Mouse (Mus musculus) left cerebral cortex, adult 18-20 months (tissue): ENCODE results near the gene Fzr1. TPM values are rescaled to one million over a fixed set of nuclear protein-coding genes. Genes with fewer than 3 reads are reported as not detected.
A peak's percentile ranks its signal among the peaks of the same experiment; 100 is the strongest.

Source experiments
- DNase-seq, 2 experiments: peaks; one replicate each; pipeline ENCODE4 v3.0.0; 2021 to 2022; ENCODE audit warnings: low spot score in 2 of 2, mixed read lengths in 1 of 2
- total RNA-seq, 2 experiments: library from RNA; stranded (reverse); gene quantifications; 2 replicates each; pipeline ENCODE4 v1.2.3; 2021

Fzr1 gene
- total RNA-seq, 2 experiments from 2014 or later: 71.1 to 72.1 TPM

DNA sequence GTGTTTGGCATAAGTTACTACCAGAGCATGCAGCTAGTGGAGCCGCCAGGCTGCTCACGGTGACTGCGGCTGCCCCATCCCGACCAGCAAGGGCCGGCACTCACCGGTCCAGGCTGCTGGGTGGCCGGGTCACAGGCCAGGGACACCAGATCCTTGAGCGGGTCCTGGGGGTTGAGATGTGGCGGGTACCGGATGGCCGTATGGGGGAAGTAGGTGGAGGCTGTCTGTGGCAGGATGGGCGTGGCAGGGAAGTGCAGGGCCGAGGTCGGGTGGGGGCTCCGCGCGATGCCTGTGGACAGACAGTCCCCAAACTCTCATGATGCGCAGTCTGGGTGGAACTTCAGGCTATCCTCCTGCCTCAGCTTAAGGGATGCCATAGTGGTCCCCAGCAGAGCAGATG, 26.4 kb upstream of the Fzr1 start:
- no peak for DNase-seq

DNA sequence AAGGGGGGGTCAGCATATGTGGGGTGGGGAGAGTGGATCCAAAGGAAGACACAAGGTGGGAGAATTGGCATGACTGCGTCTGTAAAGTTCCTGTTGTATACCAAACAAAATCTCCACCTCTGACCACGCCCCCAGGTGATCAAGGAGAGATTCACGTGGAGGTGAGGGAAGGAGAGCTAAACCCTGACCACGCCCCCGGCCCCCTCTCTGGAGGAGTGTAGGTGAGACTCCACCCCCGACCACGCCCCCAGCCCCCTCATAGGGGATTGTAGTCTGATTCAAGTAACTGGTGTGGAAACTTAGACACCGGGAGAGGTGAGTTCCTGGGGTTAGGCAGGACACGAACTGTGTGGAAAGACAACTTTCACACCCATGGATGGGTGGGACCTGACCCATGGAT, 25.8 kb upstream of the Fzr1 start:
- DNase-seq: no peak

GRCm38 (mm10) chr10:81403511-81403910, 25.2 kb upstream of the Fzr1 start:
- DNase-seq: no peak

DNA sequence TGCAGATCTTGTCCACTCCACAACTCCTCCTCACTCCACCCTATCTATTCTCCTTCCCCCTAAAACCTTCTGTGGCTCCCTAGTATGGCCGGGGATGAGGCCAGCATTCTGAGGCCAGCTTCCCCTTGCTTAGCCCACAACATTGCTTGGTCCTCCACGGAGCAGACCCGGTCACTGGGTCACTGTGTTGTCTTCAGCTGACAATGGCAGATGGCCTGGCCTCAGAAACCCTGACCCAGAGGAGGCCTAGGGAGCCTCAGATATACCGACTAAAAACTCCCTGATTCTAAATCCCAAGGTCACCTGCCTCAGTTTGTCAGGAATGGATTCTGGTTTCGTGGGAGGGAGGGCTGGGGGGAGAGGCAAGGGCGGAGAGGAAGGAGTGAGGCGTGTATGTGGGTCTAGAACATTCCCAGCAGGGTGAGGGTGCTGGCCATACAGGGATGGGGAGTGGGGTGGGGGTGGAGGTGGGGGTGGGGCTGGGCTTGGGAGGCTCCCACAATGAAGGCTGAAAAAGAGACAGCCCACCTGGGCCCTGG, 24.0 kb upstream of the Fzr1 start:
- DNase-seq: no peak

DNA sequence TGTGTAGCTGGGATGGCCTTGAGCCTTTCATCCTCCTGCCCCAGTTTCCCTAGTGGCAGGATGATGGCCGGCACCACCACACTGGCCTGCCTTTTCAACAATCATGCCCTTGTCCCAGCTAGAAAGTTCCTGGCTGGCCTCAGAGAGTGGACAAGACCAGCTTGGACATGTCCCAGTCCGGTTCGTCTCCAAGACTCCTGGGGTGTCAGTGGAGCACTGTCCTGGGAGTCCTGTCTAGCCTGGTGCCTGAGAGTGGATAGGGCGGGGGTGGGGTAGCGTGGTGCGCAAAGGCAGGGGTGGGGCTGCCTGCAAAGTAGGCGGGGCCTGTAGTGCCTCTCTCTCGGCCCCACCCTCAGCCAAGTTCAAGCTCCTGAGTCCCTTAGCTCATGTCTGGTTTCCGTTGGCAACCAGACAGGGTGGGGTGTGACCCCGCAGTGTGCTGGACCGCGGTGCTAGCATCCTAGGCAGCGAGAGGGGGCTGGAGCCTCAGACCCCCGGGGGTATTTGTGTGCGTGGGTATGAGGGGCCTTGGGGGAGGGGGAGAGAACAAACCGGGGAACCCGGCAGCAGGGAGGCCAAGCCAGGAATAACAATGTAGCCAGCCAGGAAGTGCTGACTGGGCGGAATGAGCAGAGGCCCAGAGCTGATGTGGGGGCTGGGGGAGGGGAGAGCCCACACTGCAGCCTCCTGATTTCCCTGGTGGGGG, 23.4 kb upstream of the Fzr1 start:
- DNase-seq: peak in 1 of 2 experiments; percentile 53

DNA sequence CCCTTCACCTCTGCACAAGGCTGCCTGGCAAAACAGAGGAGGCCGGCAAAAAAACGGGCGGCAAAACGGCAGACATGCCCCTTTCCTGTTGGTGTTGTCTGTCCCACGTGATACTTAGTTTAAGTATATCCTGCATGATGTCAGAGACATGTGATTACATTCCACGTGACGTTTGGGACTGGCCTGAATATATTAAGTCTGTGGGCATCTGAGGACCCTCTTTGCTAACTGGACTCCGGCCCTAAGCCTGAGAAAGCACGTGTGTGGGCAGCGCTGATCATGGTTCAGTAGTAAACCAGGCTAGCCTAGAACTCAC, 22.8 kb upstream of the Fzr1 start:
- no peak for DNase-seq

DNA sequence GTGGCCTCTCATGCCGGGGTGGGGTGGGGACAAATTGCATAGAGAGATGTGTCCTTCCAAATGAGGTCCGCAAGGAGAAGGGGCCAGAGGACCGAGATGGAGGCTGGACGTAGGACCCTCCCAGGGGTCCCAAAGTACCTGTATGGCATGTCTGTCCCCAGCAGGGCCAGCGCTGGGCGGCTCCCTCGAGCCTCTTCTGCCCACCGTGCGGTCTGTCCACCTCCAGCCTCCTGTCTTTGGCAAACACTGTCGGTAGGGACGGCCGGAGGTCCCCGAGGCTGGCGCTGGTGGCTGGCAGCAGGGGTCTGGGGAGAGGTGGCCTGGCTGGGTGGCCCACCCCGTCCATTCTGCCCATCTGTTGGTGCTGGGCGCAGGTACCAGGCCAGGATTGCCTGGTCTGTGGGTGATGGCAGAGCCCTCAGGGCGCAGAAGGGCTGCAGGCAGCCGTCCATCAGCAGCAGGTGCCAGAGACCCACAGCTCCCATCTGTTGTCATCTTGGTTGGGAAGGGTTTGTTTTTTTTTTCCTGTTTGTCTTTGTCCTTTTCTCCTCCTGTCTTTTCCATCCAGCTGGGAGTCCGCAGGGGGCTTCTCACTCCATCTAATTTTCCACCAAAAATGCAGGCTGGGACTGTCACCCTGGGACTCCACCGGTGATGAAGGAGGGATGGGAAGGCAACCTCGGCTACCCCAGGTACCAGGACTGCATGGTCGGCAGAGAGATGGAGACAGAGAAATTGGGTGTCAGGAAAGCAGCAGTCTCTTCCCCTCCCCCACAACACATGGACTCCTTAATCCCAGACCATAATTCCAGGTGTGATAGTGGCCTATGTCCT, 22.3 kb upstream of the Fzr1 start:
- no peak for DNase-seq

- DNase-seq: no peak
Measured at GRCm38 (mm10) chr10:81399798-81400308, 21.5 kb upstream of the Fzr1 start.

GRCm38 (mm10) chr10:81399296-81399695, 21.0 kb upstream of the Fzr1 start:
- DNase-seq: no peak

- no peak for DNase-seq
Measured at GRCm38 (mm10) chr10:81396749-81397148, 18.4 kb upstream of the Fzr1 start.

GRCm38 (mm10) chr10:81395865-81396264, 17.5 kb upstream of the Fzr1 start:
- no peak for DNase-seq

GRCm38 (mm10) chr10:81395127-81395526, 16.8 kb upstream of the Fzr1 start:
- DNase-seq: peak; percentile 46 to 59

DNA sequence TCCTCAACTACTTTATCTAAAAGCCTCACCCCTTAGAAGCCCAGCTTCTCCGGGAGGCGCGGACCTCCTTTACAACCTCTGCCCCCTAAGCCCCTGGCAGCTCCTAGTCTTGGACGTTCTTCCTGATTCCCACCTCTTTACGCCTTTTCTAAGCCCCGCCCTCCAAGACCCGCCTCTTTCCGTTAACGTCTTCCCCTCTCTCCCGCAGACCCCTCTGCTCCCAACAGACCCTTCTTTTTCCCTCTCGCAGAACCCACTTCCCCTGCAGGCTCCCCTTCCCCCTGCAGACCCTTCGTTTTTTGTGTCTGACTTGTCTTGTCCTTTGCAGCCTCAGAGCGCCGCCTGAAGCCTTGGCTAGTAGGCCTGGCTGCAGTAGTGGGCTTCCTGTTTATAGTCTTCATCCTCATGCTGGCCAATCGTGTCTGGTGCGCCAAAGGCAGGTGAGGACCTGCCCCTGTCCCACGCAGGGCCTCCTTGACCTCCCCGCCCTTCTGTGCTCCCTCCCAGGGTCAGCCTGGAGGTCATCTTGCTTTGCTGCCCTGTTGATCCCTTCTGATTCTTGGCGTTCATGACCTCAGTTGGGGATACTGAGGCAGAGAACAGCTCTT, 15.2 kb upstream of the Fzr1 start:
- DNase-seq: no peak

DNA sequence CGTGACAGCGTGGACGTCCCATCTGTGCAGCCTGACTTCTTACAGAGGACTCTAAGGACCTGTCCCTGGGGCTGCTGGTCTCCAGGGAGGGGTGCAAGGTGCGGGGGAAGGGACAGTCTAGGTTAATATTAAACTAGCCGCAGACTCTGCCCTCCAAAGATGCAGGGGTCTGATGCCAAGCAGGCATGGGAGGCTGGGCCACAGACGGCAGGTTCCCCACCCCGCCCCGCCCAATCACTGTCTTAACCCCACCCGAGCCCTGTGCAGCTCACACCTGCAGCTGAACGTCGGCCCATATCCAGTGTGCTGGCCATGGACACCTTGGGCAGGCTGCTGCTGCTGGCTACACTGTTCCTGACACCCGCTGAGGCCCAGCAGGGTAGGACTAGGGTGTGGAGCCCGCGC, 14.5 kb upstream of the Fzr1 start, which contains the start of gene Smim24:
Gene Smim24 (plus strand): TSS at position 271 of the 405 bp plus-strand sequence.
- no peak for DNase-seq

- DNase-seq: no peak
Measured at GRCm38 (mm10) chr10:81392270-81392669, 14.0 kb upstream of the Fzr1 start.

DNA sequence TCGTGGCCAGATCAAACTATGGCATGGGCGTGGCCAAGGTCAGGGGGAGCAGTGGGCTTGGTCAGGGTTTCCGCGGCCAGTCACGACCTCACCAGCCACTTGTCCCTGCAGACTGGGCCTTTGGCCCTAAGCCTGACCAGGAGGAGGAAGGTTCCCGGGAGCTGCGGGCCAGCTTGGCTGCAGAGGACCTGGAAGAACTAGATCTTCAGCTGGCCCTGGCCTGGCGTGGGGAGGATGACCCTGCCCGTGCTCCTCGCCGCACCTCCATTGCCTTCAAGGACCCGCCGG, 12.3 kb upstream of the Fzr1 start:
- DNase-seq: no peak

DNA sequence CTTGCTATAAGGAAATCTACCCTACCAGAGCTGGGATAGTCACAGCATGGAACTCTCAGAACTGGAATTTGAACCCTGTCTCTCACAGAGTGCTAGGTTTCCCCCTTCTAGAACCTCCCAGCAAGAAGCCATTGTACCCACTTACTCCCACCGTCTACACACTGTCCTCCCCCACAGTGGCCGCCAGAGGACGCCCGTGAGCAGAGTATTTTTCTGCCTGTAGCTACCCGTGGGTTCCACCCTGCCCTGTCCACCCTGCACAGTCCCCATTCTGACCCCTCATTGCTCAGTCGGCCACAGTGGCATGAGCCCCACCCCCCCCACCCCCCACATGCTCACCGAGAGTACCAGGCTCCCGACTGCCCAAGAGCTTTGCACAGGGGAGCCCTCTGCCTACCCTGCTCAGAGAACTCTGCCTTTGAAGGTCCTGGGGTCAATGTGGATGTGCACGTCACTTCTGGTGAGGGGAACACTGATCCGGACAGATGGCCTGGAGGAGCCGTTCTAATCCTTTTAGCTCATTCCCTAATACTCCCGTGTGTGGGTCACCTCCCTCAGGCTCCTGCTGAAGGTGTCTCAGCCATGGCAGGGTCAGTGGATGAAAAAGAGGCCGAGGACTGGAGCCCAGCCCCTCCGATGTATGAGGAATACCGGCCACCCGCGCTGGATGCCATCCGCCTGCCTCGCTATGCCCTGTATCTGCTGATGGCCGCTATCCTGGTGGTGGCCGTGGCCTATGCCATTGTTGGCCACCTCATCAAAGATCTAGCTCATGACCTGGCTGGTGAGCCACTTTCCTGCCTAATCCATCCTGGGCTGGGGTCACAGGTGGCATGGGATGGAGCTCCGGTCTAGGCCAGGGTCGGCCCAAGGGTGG, 11.7 kb upstream of the Fzr1 start:
- peak; percentile 68 to 79 for DNase-seq

GRCm38 (mm10) chr10:81389373-81389772, 11.1 kb upstream of the Fzr1 start:
- no peak for DNase-seq

DNA sequence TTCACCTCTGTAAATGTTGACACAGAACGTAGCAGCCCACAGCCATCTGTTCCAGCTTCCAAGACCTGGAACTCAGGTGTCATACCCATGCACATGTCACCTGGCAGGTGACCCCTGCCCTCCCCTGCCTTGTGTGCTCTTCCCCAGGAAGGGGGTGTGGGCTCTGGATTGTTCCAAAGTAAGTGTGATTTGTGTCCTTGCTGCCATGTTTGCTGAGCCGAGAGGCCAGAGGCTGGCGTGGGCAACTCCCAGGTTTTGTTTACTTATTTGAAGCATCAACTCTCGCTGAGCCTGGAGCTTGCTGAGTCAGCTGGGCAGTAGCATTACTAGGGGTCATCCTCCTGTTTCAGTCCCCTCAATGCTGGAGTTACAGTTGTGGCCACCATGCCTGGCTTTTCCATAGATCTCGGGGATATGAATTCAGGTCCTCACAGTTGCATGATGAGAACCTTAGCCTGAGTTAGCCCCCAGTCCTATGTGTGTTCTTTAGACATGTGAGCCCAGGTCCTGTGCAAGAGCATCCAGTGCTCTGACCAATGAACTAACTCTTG, 10.3 kb upstream of the Fzr1 start, which contains the start of gene Gm48552:
Gene Gm48552 (plus strand): TSS at position 501 of the 551 bp plus-strand sequence.
- DNase-seq: no peak

- no peak for DNase-seq
Measured at GRCm38 (mm10) chr10:81387716-81388115, 9.4 kb upstream of the Fzr1 start.
